Mouse (Mus musculus) CH12.LX (cell line): ENCODE measurements around the gene Rer1.

ENCODE experiments used
- CTCF ChIP-seq, 2 experiments: IDR thresholded peaks in 1 of 2; conservative IDR thresholded peaks in 1 of 2; 2 replicates each; pipeline ENCODE4 v1.5.1; 2011 to 2012; ENCODE audit warnings: low read depth in 2 of 2, low read length in 2 of 2, improper control_type of control experiment in 1 of 2, inconsistent platforms in 1 of 2, mild to moderate bottlenecking in 1 of 2, moderate library complexity in 1 of 2
- EP300 ChIP-seq: IDR thresholded peaks from 2 replicates; pipeline ENCODE4 v1.6.1; 2011; ENCODE audit warnings: low read length, improper control_type of control experiment
- ETS1 ChIP-seq: conservative IDR thresholded peaks from 2 replicates; pipeline ENCODE4 v1.6.1; 2012; ENCODE audit warnings: low read depth, mild to moderate bottlenecking, inconsistent platforms, low read length, improper control_type of control experiment, moderate library complexity
- POLR2AphosphoS2 ChIP-seq: IDR thresholded peaks from 2 replicates; pipeline ENCODE4 v1.6.1; 2011; ENCODE audit warnings: low read depth, low read length, improper control_type of control experiment
- RAD21 ChIP-seq: IDR thresholded peaks from 2 replicates; pipeline ENCODE4 v1.6.1; 2011; ENCODE audit warnings: low read depth, mild to moderate bottlenecking, low read length, improper control_type of control experiment, moderate library complexity
- ZMIZ1 ChIP-seq: IDR thresholded peaks from 2 replicates; pipeline ENCODE4 v1.6.1; 2012; ENCODE audit warnings: low read depth, mild to moderate bottlenecking, inconsistent platforms, low read length, improper control_type of control experiment

GRCm38 (mm10) chr4:155116607-155117006 is 30.4 kb upstream of the Rer1 start:
- TF ChIP-seq ZMIZ1 (no peak), CTCF (conservative IDR thresholded peaks at IDR 0.05 in 1 of 2, IDR thresholded peaks at IDR 0.05 in 1 of 2; ENCODE audit: low read depth in 2 of 2, low read length in 2 of 2) (no peak), POLR2AphosphoS2 (no peak), RAD21 (no peak), EP300 (no peak), ETS1 (no peak)
